Mouse (Mus musculus) liver, embryonic 14.5 days (tissue): ENCODE measurements around the gene Rpp30. TPM values are rescaled to one million over a fixed set of nuclear protein-coding genes. Genes with fewer than 3 reads are reported as not detected.

Experiments
- ATAC-seq: fragments of 200-750 bp; cut with Nextera tagmentation; 2 replicates; pipeline ENCODE4 v1.8.0; 2017; ENCODE audit warnings: moderate number of reproducible peaks, mild to moderate bottlenecking, moderate library complexity; ENCODE audit not compliant: insufficient read depth
- DNase-seq, 3 experiments: peaks; one replicate each; pipeline ENCODE4 v3.0.0-alpha.2; 2012 to 2013; ENCODE audit warnings: low read depth in 3 of 3, low spot score in 3 of 3
- H3K27ac ChIP-seq: fragments of 300-500 bp; sonication (generic); 2 replicates; pipeline ENCODE4 v1.5.1; 2014; ENCODE audit warnings: moderate library complexity, mild to moderate bottlenecking, control low read depth, inconsistent platforms
- H3K27me3 ChIP-seq: fragments of 300-500 bp; sonication (generic); 2 replicates; pipeline ENCODE4 v1.6.1; 2014; ENCODE audit warnings: mild to moderate bottlenecking, low read length, moderate library complexity; ENCODE audit not compliant: control insufficient read depth, insufficient read depth
- H3K36me3 ChIP-seq: fragments of 300-500 bp; sonication (generic); replicated peaks from 2 replicates; pipeline ENCODE4 v1.6.1; 2014; ENCODE audit warnings: low read depth; ENCODE audit not compliant: control insufficient read depth, insufficient read depth
- H3K4me1 ChIP-seq, 2 experiments: fragments of 200-500 bp in 1 of 2; fragments of 300-500 bp in 1 of 2; sonication (generic) in 1 of 2; replicated peaks; 2 replicates each; pipeline ENCODE4 v1.6.1; 2012 to 2014; ENCODE audit warnings: antibody characterized with exemption in 1 of 2, inconsistent platforms in 1 of 2, low read length in 1 of 2; ENCODE audit not compliant: control insufficient read depth in 2 of 2, insufficient read depth in 2 of 2
- H3K4me2 ChIP-seq: fragments of 300-500 bp; sonication (generic); 2 replicates; pipeline ENCODE4 v1.6.1; 2014; ENCODE audit warnings: low read depth, mild to moderate bottlenecking, control low read depth, moderate library complexity
- H3K4me3 ChIP-seq, 2 experiments: fragments of 200-500 bp in 1 of 2; fragments of 300-500 bp in 1 of 2; sonication (generic) in 1 of 2; 2 replicates each; pipeline ENCODE4 v1.5.1; 2012 to 2014; ENCODE audit warnings: low read depth in 2 of 2, low read length in 2 of 2, mild to moderate bottlenecking in 2 of 2, control low read depth in 1 of 2, inconsistent platforms in 1 of 2, moderate library complexity in 1 of 2; ENCODE audit not compliant: insufficient read depth in 1 of 2
- H3K9ac ChIP-seq: fragments of 300-500 bp; sonication (generic); replicated peaks from 2 replicates; pipeline ENCODE4 v1.6.1; 2014; ENCODE audit warnings: mild to moderate bottlenecking, control low read depth, moderate library complexity
- H3K9me3 ChIP-seq: fragments of 300-500 bp; sonication (generic); 2 replicates; pipeline ENCODE4 v1.6.1; 2016; ENCODE audit warnings: low read length, mixed read lengths; ENCODE audit not compliant: control insufficient read depth
- CTCF ChIP-seq: IDR thresholded peaks from 2 replicates; pipeline ENCODE4 v1.5.1; 2016; ENCODE audit warnings: antibody characterized with exemption, low read depth, control low read depth
- EP300 ChIP-seq: IDR thresholded peaks from 2 replicates; pipeline ENCODE4 v1.6.1; 2016; ENCODE audit warnings: antibody characterized with exemption, low read depth
- WGBS: fragments of 180-500 bp; shearing (Covaris S2); extraction: QIAGEN DNeasy Blood & Tissue Kit; methylation state at CpG from one replicate; pipeline ENCODE4 v1.1.7; 2014; ENCODE audit not compliant: insufficient replicate concordance; 5-methylcytosine and 5-hydroxymethylcytosine counted together
- polyA plus RNA-seq, 2 experiments: library from polyadenylated mRNA; depleted of rRNA in 1 of 2; stranded (reverse) in 1 of 2; unstranded in 1 of 2; fragments of >200 nt; fragmentation: Nextera tagmentation in 1 of 2; extraction: Ambion mirVana in 1 of 2; gene quantifications; 2 replicates each; pipeline versions ENCODE4 v1.2.1 to v1.2.3; 2012 to 2014

Rpp30 gene
- polyA plus RNA-seq, 2 experiments: 16.2 to 46.0 TPM

DNA sequence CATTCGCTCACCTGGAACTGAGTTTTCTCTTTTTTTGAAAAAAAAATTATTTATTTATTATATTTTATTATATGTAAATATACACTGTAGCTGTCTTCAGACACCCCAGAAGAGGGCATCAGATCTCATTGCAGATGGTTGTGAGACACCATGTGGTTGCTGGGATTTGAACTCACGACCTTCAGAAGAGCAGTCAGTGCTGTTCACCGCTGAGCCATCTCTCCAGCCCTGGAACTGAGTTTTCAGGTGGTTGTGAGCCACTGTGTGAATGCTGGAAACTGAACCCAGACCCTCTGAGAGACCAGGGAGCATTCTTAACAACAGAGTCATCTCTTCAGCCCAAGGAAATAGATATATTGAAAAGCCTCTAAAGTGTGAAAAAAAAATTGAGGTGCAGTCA, 44.9 kb downstream of the Rpp30 start:
- no peak overlapping the region for H3K27ac ChIP-seq
- ATAC-seq (no peak), DNase-seq (no peak)
- H3K4me3 ChIP-seq: no peak overlapping the region
- no peaks in the 10 kb centered on the region for H3K4me1 ChIP-seq
- no peak overlapping the region for H3K4me2 ChIP-seq
- H3K9ac ChIP-seq: no peak overlapping the region
- WGBS: 66% methylated on average over 3 of the region's 3 CpGs
- H3K27me3 ChIP-seq: no peaks in the 10 kb centered on the region
- TF ChIP-seq EP300 (no peak), CTCF (no peak)
- no peaks in the 10 kb centered on the region for H3K36me3 ChIP-seq
- H3K9me3 ChIP-seq: no peaks in the 10 kb centered on the region

DNA sequence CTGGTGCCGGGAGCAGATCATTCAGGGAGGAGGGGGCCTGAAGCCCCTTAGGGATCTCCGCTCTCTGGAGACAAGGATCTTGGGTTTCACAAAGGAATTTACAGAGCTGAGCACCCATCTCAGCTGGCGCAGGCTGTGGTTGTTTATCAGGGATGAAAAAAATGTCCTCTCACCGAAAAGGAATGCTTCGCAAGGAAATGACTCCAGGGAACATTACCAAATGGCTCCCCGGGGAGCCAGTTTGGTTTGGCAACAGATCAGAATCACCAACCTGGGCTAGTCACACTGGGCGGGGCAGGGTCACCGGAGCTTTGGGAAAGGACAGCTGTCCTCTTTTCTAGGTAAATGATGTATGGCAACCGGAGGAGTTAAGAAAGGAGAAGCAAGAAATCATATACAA, 45.7 kb downstream of the Rpp30 start:
- peak overlapping the region; percentile 26 for H3K4me2 ChIP-seq
- no peaks in the 10 kb centered on the region for H3K9me3 ChIP-seq
- H3K4me1 ChIP-seq: no peaks in the 10 kb centered on the region
- H3K4me3 ChIP-seq: no peak overlapping the region
- DNase-seq (no peak), ATAC-seq (no peak)
- no peak for TF ChIP-seq CTCF
- no peak for TF ChIP-seq EP300
- H3K27me3 ChIP-seq: no peaks in the 10 kb centered on the region
- no peaks in the 10 kb centered on the region for H3K36me3 ChIP-seq
- H3K27ac ChIP-seq: no peak overlapping the region
- H3K9ac ChIP-seq: no peak overlapping the region
- WGBS: 13% methylated on average over 9 of the region's 9 CpGs

GRCm38 (mm10) chr19:36129643-36130042, 46.1 kb downstream of the Rpp30 start:
- H3K4me1 ChIP-seq: no peaks in the 10 kb centered on the region
- no peaks in the 10 kb centered on the region for H3K36me3 ChIP-seq
- no peak overlapping the region for H3K27ac ChIP-seq
- ATAC-seq: peak; percentile 52; the same call in 1 of the 2 replicates
- WGBS: 3% methylated on average over 12 of the region's 12 CpGs
- H3K9ac ChIP-seq: no peak overlapping the region
- no peak for TF ChIP-seq EP300
- TF ChIP-seq CTCF: no peak
- no peaks in the 10 kb centered on the region for H3K27me3 ChIP-seq
- peak overlapping the region; percentile 26 for H3K4me2 ChIP-seq
- no peak for DNase-seq
- H3K9me3 ChIP-seq: no peaks in the 10 kb centered on the region
- H3K4me3 ChIP-seq: no peak overlapping the region

DNA sequence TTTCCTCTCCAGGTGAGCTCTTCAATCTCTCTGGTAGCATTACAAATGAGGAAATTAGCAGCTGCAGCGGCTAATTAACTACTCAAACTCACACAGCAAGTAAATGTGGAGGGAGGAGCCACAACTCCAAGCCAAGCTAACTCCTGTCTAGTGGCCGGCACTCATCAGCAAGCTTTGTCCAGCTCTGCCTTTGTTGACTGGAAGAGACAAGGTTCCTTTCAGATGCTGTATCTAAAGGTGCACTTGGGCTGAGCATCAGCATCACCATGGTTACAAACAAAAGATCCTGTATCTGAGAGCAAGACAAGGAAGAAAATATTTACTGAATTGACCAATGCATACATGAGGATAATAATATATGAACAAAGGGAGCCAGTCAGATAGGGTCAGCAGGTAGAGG, 46.7 kb downstream of the Rpp30 start:
- Histone ChIP-seq H3K4me2 (no peak overlapping the region), H3K4me3 (no peak overlapping the region), H3K9ac (no peak overlapping the region), H3K36me3 (no peaks in the 10 kb centered on the region), H3K4me1 (no peaks in the 10 kb centered on the region), H3K27me3 (no peaks in the 10 kb centered on the region), H3K9me3 (no peaks in the 10 kb centered on the region), H3K27ac (no peak overlapping the region)
- ATAC-seq (no peak), DNase-seq (no peak)
- TF ChIP-seq EP300: no peak
- no peak for TF ChIP-seq CTCF
- 28% methylated on average over 2 of the region's 2 CpGs for WGBS

- no peak for ATAC-seq
- 44% methylated on average over 6 of the region's 6 CpGs for WGBS
Observed at GRCm38 (mm10) chr19:36131990-36132389, 48.5 kb downstream of the Rpp30 start.

More at GRCm38 (mm10) chr19:36131990-36132389, 48.5 kb downstream of the Rpp30 start:
- Histone ChIP-seq H3K4me3 (no peak overlapping the region), H3K4me2 (no peak overlapping the region), H3K36me3 (no peaks in the 10 kb centered on the region), H3K9me3 (no peaks in the 10 kb centered on the region), H3K27ac (no peak overlapping the region), H3K9ac (no peak overlapping the region), H3K27me3 (no peaks in the 10 kb centered on the region), H3K4me1 (no peaks in the 10 kb centered on the region)
- DNase-seq: no peak
- TF ChIP-seq CTCF: no peak
- TF ChIP-seq EP300: no peak
